Mouse (Mus musculus): ENCODE data around the gene Pdik1l. TPM values are rescaled to one million over a fixed set of nuclear protein-coding genes. Genes with fewer than 3 reads are reported as not detected.

The Pdik1l gene
- polyA plus RNA-seq, 2 experiments: 9.6 to 18.4 TPM

DNA sequence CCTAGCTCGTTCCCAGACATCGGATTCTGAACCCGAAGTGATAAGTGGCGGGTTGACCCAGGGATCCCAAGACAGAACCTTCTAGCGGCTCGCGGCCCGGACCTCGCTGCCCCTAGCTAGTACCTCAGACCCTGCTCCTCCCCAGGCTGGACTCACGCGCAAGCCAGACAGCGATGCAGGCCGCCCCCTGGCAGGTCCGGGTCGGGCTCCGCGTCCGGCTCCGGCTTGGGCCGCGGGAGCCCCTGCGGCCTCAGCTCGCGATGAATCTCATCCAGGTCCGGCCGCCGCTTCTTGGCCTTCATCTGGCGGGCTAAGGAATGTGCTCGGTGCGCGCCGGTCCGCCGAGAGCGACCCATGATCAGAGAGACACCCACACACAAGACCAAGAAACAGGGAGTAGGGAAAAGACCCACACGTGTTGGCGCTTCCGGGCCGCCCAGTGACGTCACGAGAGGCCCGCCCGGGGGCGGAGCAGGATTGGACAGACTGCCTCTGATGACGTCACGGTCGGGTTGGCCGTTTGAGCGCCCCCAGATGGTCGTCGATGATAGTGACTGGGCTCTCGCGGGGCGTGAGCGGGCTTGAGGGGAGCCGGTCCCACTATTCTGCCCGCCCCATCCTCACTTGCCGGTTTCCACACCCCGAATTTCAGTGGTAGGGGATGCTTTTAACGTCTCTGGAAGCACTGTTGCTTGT, 42.4 kb downstream of the Pdik1l start, which contains the start of gene Zfp593:
Zfp593 (minus strand) TSS at position 445 of the 696 bp plus-strand sequence.
- Histone ChIP-seq H3K36me3 (ENCODE audit: control insufficient read depth, insufficient read depth, low read length) (no peaks in the 10 kb centered on the region), H3K9me3 (ENCODE audit: control insufficient read depth, low read length) (no peaks in the 10 kb centered on the region), H3K27me3 (ENCODE audit: control insufficient read depth, insufficient read depth, low read length) (peaks cover 17% of the 10 kb centered on the region; the same call in 1 of the 2 replicates), H3K4me2 (replicated peaks; ENCODE audit: low read depth, low read length, severe bottlenecking) (peak within 1 kb of the TSS; percentile 94), H3K27ac (replicated peaks; ENCODE audit: low read depth, low read length) (no peak within 1 kb of the TSS), H3K9ac (ENCODE audit: low read depth, low read length, severe bottlenecking) (peak within 1 kb of the TSS; percentile 78), H3K4me1 (ENCODE audit: control insufficient read depth, insufficient read depth, low read length) (peaks cover 14% of the 10 kb centered on the region), H3K4me3 (replicated peaks; ENCODE audit: low read length) (peak within 1 kb of the TSS; percentile 76)
- ATAC-seq (ENCODE audit: low FRiP score, low read depth): peak; percentile 86
- 0 out of 2 replicates have a peak, but pooled peaks have one; percentile 63 for TF ChIP-seq POLR2A (IDR thresholded peaks at IDR 0.05; ENCODE audit: borderline replicate concordance, extremely low read depth, insufficient read depth, insufficient read length)
- WGBS: under 1% methylated on average over 56 of the region's 60 CpGs
- DNase-seq (ENCODE audit: low spot score): peak; percentile 92

DNA sequence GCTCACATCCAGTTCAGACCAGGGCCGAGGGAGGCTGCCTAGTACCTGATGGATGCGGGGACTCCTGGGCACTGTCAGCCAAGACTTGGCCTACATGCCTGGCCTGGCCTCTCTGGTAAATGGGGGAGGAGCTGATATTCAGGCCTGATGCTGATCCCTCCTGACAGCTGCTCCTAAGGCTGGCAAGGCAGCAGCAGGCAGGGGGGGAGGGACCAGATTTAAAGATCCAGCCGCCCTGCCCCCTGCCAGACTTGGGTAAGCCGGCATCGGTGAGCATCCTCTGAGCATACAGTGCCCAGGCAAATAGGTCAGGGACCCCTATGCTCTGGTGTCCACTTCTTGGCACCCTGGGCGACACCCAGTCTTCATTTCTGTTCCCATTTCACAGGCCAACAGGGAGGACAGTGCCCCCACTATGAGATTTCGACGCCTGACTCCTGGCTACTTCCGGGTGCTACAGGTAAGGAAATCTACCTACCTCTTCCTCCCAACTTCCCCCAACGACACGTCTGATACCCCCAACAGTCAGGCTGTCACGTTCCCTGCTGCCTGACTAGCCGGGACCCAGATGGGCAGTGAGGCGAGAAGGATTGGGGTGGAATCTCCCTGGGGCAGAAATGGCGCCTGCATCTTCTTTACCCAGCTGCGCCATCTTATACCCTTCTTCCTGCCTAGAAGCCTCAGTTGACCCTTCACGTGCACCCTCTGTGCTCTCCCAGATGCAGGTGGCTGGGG, 44.0 kb downstream of the Pdik1l start, which contains the start of gene E130218I03Rik:
E130218I03Rik (plus strand) TSS at position 147 of the 735 bp plus-strand sequence.
- TF ChIP-seq POLR2A (IDR thresholded peaks at IDR 0.05; ENCODE audit: borderline replicate concordance, extremely low read depth, insufficient read depth, insufficient read length): no peak
- H3K9me3 ChIP-seq (ENCODE audit: control insufficient read depth, low read length): no peaks in the 10 kb centered on the region
- peak within 1 kb of the TSS; percentile 94 for H3K4me2 ChIP-seq (replicated peaks; ENCODE audit: low read depth, low read length, severe bottlenecking)
- no peak within 1 kb of the TSS for H3K27ac ChIP-seq (replicated peaks; ENCODE audit: low read depth, low read length)
- peak within 1 kb of the TSS; percentile 76 for H3K4me3 ChIP-seq (replicated peaks; ENCODE audit: low read length)
- DNase-seq (ENCODE audit: low spot score) (no peak), ATAC-seq (ENCODE audit: low FRiP score, low read depth) (no peak)
- no peak within 1 kb of the TSS for H3K9ac ChIP-seq (ENCODE audit: low read depth, low read length, severe bottlenecking)
- 96% methylated on average over 17 of the region's 17 CpGs for whole genome bisulfite sequencing
- H3K4me1 ChIP-seq (ENCODE audit: control insufficient read depth, insufficient read depth, low read length): peaks cover 11% of the 10 kb centered on the region
- no peaks in the 10 kb centered on the region for H3K36me3 ChIP-seq (ENCODE audit: control insufficient read depth, insufficient read depth, low read length)
- H3K27me3 ChIP-seq (ENCODE audit: control insufficient read depth, insufficient read depth, low read length): peaks cover 9% of the 10 kb centered on the region

DNA sequence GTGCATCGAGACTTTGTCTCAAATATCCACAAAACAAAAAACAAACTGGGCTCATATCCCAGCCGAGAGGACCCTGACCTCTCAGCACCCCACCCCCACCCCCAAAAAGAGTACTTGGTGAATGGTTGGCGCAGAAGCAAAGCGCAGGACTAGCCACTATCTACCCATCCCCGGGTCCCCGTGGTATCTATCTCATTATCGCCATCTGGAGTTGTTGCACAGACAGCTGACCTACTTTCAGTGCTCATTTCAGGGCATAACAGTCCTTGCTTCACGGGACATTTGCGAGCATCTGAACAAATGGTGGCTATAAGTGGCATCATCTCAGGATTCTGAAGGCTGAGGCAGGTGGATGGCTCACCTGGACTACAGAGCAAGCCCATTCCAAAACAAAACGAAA, 49.0 kb downstream of the Pdik1l start:
- 10% methylated on average over 10 of the region's 10 CpGs for WGBS
- peaks cover 21% of the 10 kb centered on the region for H3K27me3 ChIP-seq (ENCODE audit: control insufficient read depth, insufficient read depth, low read length)

DNA sequence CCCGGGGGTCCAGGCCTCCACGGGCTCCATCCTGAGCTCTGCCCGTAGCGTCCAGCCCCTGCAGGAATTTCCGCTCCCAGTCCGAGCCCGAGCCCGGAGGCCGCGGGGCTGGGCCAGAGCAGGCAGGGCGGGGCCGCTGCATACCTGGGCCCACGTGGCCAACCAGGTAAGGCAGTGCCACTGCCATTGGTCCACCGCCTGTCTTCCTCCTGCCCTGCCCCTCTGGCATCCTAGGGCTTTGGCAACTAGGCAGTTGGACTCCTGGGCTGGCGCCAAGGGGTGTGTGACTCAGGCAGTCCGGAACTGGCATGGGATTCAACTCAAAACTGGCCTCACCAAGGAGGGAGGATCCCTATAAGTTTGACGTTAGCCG, 49.4 kb downstream of the Pdik1l start, which contains the start of gene Cnksr1:
Cnksr1 (minus strand) TSS at position 121 of the 373 bp plus-strand sequence.
- peak within 1 kb of the TSS; percentile 34 for H3K4me2 ChIP-seq (replicated peaks; ENCODE audit: low read depth, low read length, severe bottlenecking)
- ATAC-seq (ENCODE audit: low FRiP score, low read depth): no peak
- H3K4me3 ChIP-seq (replicated peaks; ENCODE audit: low read length): peak within 1 kb of the TSS; percentile 27
- H3K4me1 ChIP-seq (ENCODE audit: control insufficient read depth, insufficient read depth, low read length): 0 out of 2 replicates have a peak, but pooled peaks cover 6% of the 10 kb centered on the region
- TF ChIP-seq POLR2A (IDR thresholded peaks at IDR 0.05; ENCODE audit: borderline replicate concordance, extremely low read depth, insufficient read depth, insufficient read length): no peak
- DNase-seq (ENCODE audit: low spot score): no peak
- peak within 1 kb of the TSS; percentile 44 for H3K9ac ChIP-seq (ENCODE audit: low read depth, low read length, severe bottlenecking)
- no peaks in the 10 kb centered on the region for H3K9me3 ChIP-seq (ENCODE audit: control insufficient read depth, low read length)
- WGBS: 2% methylated on average over 18 of the region's 18 CpGs
- no peak within 1 kb of the TSS for H3K27ac ChIP-seq (replicated peaks; ENCODE audit: low read depth, low read length)
- H3K27me3 ChIP-seq (ENCODE audit: control insufficient read depth, insufficient read depth, low read length): peaks cover 21% of the 10 kb centered on the region
- H3K36me3 ChIP-seq (ENCODE audit: control insufficient read depth, insufficient read depth, low read length): no peaks in the 10 kb centered on the region

More for the DNA sequence above, 49.0 kb downstream of the Pdik1l start:
- Histone ChIP-seq H3K4me3 (replicated peaks; ENCODE audit: low read length) (peak overlapping the region; percentile 27; the same call in 1 of the 2 replicates), H3K4me2 (replicated peaks; ENCODE audit: low read depth, low read length, severe bottlenecking) (peak overlapping the region; percentile 34), H3K9ac (ENCODE audit: low read depth, low read length, severe bottlenecking) (no peak overlapping the region), H3K27ac (replicated peaks; ENCODE audit: low read depth, low read length) (no peak overlapping the region), H3K9me3 (ENCODE audit: control insufficient read depth, low read length) (no peaks in the 10 kb centered on the region), H3K36me3 (ENCODE audit: control insufficient read depth, insufficient read depth, low read length) (no peaks in the 10 kb centered on the region), H3K4me1 (ENCODE audit: control insufficient read depth, insufficient read depth, low read length) (0 out of 2 replicates have a peak, but pooled peaks cover 6% of the 10 kb centered on the region)
- no peak for ATAC-seq (ENCODE audit: low FRiP score, low read depth)
- no peak for TF ChIP-seq POLR2A (IDR thresholded peaks at IDR 0.05; ENCODE audit: borderline replicate concordance, extremely low read depth, insufficient read depth, insufficient read length)
- no peak for DNase-seq (ENCODE audit: low spot score)

DNA sequence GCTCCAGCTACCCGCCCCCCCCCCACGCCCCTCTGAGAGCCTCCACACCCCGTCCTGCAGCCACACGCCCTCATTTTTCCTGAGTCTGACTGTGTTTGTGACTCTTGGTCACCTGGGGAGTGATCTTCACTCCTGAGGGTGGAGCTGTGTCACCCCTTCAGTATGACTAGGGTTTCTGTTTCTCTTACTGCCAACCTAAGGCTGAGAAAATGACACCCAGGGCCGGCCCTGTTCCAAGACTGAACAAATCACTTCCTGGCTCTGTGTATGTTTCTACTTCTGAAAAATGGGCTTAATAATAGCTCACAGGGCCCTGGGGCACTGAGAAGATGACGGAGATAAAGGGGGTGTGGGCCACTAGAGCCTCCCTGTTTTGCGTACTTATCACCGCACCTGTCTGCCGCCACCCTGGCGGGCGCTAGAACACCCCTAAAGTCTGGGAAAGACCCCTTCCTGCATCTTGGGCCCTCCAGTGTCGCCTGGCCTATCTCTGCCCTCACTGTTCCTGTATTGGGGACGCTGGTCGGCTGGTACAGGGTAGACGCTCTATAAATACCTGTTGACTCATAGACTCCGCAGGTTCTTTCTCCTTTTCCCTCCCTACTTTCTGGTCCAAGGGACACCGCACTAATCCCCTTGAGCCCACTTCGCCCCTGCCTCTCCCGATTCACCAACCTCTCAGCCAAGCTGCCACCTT, 50.0 kb downstream of the Pdik1l start:
- peak overlapping the region; percentile 44 for H3K9ac ChIP-seq (ENCODE audit: low read depth, low read length, severe bottlenecking)
- H3K27me3 ChIP-seq (ENCODE audit: control insufficient read depth, insufficient read depth, low read length): peaks cover 21% of the 10 kb centered on the region
- H3K36me3 ChIP-seq (ENCODE audit: control insufficient read depth, insufficient read depth, low read length): no peaks in the 10 kb centered on the region
- no peak overlapping the region for H3K27ac ChIP-seq (replicated peaks; ENCODE audit: low read depth, low read length)
- WGBS: 26% methylated on average over 19 of the region's 19 CpGs
- H3K4me1 ChIP-seq (ENCODE audit: control insufficient read depth, insufficient read depth, low read length): 0 out of 2 replicates have a peak, but pooled peaks cover 6% of the 10 kb centered on the region
- TF ChIP-seq POLR2A (IDR thresholded peaks at IDR 0.05; ENCODE audit: borderline replicate concordance, extremely low read depth, insufficient read depth, insufficient read length): no peak
- ATAC-seq (ENCODE audit: low FRiP score, low read depth): no peak
- no peak for DNase-seq (ENCODE audit: low spot score)
- peak overlapping the region; percentile 34 for H3K4me2 ChIP-seq (replicated peaks; ENCODE audit: low read depth, low read length, severe bottlenecking)
- peak overlapping the region; percentile 27 for H3K4me3 ChIP-seq (replicated peaks; ENCODE audit: low read length)
- no peaks in the 10 kb centered on the region for H3K9me3 ChIP-seq (ENCODE audit: control insufficient read depth, low read length)

Measured in limb, embryonic 14.5 days (tissue).